Mouse (Mus musculus) thymus, postnatal 4 days (tissue): ENCODE measurements around the gene Ctc1.
A peak's percentile ranks its signal among the peaks of the same experiment; 100 is the strongest.
"Not testable (repeated sequence)": the region's sequence is repeated elsewhere in the genome, so short reads cannot be mapped to it uniquely, and the experiment has no call there.

Experiments used
- DNase-seq: peaks from one replicate; pipeline ENCODE4 v3.0.0; 2021

Ctc1 gene

GRCm38 (mm10) chr11:69008182-69009121 is 7.3 kb upstream of the Ctc1 start, which contains the start of gene Pfas:
Gene Pfas, minus strand, starts transcription at chr11:69008460.
- peak; percentile 98 for DNase-seq

DNA sequence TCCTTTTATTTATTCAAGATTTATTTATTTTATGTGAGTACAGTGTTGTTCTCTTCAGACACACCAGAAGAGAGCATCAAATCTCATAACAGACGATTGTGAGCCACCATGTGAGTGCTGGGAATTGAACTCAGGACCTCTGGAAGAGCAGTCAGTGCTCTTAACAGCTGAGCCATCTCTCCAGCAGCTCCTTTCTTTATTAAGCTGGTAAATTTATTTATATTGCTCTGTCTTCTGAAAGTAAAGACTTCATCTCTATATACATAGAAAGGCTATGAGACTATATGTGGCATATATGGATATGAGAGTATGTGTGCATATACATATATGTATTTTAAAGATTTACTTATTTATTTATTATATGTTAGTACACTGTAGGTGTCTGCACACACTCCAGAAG is 6.2 kb upstream of the Ctc1 start:
- DNase-seq, result no peak

GRCm38 (mm10) chr11:69010400-69011323 is 5.0 kb upstream of the Ctc1 start:
- DNase-seq, result no peak

DNA sequence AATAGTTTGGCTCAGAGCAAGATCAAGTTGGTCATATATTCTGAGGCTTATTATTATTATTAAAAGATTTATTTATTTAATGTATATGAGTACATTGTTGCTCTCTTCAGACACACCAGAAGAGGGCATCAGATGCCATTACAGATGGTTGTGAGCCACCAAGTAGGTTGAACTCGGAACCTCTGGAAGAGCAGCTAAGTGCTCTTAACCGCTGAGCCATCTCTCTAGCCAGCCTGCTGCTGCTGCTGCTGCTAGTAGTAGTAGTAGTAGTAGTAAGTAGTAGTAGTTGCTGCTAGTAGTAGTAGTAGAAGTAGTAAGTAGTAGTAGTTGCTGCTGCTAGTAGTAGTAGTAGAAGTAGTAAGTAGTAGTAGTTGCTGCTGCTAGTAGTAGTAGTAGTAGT is 4.3 kb upstream of the Ctc1 start:
- DNase-seq, result not testable (repeated sequence)

GRCm38 (mm10) chr11:69012071-69012601 is 3.6 kb upstream of the Ctc1 start:
- peak; percentile 81 for DNase-seq

- no peak for DNase-seq
Observed at GRCm38 (mm10) chr11:69016755-69017154, 1.0 kb downstream of the Ctc1 start.

DNA sequence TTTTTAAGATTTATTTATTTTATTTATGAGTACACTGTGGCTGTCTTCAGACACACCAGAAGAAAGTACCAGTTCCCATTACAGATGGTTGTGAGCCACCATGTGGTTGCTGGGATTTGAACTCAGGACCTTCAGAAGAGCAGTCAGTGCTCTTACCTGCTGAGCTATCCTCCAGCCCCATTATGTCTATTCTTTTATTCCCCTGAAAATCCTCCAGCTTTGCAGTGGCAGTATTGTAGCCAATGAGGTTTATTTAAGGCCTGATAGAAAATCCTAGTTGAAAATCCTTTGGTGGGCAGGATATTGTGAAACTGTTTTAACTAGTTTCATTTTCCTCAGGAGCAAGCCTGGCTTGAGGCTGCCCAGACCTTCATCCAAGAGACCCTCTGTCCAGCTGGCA is 5.0 kb downstream of the Ctc1 start:
- no peak for DNase-seq

DNA sequence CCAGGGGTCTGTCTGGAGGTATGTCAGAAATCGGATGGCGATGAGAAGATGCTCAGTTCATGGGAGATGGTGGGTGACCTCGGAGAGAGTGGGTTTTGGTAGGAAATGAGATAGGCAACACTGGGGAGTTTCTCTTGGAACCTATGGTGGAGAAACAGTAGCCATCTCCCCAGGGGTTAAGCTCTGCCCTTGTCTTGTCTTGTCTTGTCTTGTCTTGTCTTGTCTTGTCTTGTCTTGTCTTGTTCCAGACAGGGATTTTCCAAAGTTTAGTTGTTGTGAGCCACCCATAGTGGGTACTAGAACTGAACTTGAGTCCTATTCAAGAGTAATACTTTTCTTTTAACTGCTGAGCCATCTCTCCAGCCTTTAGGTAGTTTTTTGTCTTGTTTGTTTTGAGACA is 10.9 kb downstream of the Ctc1 start:
- DNase-seq, result no peak

DNA sequence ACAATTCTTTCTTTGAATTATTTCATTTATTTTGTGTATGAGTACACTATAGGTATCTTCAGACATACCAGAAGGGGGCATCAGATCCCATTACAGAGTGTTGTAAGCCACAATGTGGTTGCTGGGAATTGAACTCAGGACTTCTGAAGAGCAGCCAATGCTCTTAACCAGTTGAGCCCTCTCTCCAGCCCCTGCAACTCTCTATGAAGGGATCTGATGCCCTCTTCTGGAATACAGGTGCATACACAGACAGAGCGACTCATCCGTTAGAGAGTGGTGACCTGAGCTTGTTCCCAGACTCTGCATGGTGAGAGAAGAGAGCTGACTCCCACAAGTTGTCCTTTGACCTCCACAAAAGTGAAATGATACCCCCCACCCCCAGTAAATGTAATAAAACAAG is 13.1 kb downstream of the Ctc1 start:
- DNase-seq, result no peak

GRCm38 (mm10) chr11:69033552-69033951 is 17.8 kb downstream of the Ctc1 start:
- no peak for DNase-seq

- no peak for DNase-seq
Observed at GRCm38 (mm10) chr11:69034585-69034984, 18.9 kb downstream of the Ctc1 start.

GRCm38 (mm10) chr11:69035411-69035810 is 19.7 kb downstream of the Ctc1 start:
- no peak for DNase-seq

GRCm38 (mm10) chr11:69035849-69036248 is 20.1 kb downstream of the Ctc1 start:
- peak; percentile 80 for DNase-seq

DNA sequence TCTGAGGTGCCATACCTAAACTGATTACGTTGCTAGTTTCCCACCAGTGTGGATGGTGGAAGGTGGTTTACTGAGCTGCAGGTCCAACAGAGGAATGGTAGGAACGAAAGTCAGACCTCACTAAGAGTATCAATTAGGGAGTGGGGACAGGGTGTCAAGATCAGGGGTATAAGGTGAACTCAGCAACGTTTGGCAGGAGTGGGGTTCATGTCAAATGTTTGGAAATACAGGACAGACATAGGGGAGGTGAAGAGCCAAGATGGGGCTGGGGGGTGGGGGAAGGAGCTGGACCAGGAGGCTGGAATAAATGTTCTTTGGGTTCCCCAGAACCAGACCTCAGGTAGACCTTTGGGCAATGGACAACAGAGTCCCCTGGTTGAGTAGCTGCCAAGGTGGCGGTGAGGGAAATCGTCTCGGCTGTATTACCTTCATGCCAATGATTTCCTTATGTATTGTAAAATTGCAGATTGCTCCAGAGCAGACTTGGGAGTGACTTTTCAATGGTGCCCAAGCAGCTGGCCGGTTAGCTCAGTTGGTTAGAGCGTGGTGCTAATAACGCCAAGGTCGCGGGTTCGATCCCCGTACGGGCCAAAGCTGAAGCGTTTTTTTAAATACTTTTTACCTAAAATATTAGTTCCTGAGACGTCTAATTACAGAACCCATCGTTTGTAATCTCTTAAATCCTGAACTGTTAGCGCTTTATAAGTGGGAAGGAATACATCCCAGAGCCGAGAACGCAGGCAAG is 20.9 kb downstream of the Ctc1 start:
- peak; percentile 85 for DNase-seq

- DNase-seq, result peak; percentile 86
Observed at GRCm38 (mm10) chr11:69037231-69038061, 21.7 kb downstream of the Ctc1 start.

- no peak for DNase-seq
Observed at GRCm38 (mm10) chr11:69038173-69038572, 22.5 kb downstream of the Ctc1 start.

DNA sequence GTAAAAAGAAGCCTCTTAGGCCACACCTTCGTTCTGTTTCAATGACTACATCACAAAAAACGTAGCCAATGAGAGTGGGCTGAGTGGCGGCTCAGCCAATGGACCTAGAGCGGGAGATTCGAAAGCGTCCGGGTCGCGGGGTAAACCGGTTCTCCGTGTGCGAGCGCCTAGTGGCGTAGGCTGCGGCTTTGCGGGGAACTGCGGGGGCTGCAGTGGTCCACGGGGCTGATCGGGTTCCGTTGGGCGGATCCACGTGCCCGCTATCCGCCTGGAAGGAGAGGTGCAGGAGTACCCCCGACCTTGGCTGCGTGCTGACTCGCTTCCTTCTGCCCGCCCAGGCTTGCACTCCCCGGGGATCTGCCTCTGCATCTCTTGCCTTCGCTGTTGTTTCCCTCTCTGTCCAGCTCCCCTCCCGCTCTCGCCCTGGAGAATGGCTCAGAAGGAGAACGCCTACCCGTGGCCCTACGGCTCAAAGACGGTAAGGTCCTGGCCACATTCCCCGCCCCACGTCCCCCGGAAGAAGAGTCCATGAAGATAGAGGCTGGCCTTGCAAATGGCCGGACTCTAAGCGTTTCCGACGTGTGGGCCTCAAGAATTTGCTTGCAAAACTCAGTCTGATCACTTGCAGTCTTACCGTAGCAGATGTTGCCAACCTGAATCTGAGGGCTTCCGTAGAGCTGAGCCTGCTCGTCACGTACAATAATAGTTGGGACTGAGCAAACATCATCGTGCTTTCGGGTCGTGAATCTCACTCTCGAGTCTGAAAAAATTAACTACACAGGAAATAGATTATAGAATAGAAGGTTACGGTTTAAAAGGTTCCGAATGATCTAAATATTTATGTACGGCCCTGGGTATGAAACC is 30.1 kb downstream of the Ctc1 start, which contains the start of gene Aurkb:
Gene Aurkb (plus strand): TSS at position 117 of the 864 bp plus-strand sequence.
- DNase-seq, result peak; percentile 89

- DNase-seq, result no peak
Observed at GRCm38 (mm10) chr11:69046395-69046774, 30.7 kb downstream of the Ctc1 start.

GRCm38 (mm10) chr11:69047592-69047991 is 31.9 kb downstream of the Ctc1 start:
- DNase-seq, result no peak

- no peak for DNase-seq
Observed at GRCm38 (mm10) chr11:69048151-69048550, 32.4 kb downstream of the Ctc1 start.
